Mouse (Mus musculus): ENCODE measurements around the gene Uvrag.

GRCm38 (mm10) chr7:98993395-98993794, 147.5 kb downstream of the Uvrag start:
- no peak for TF ChIP-seq CTCF (conservative IDR thresholded peaks at IDR 0.05; ENCODE audit: low read length)
- no peak for TF ChIP-seq NANOG (IDR thresholded peaks at IDR 0.05; ENCODE audit: borderline replicate concordance, low read length)
- TF ChIP-seq POU5F1 (IDR thresholded peaks at IDR 0.05; ENCODE audit: borderline replicate concordance, low read length): no peak
